Mouse (Mus musculus) midbrain, embryonic 10.5 days (tissue): ENCODE data around the gene Gpn1. TPM values are rescaled to one million over a fixed set of nuclear protein-coding genes. Genes with fewer than 3 reads are reported as not detected.
A peak's percentile ranks its signal among the peaks of the same experiment; 100 is the strongest.

ENCODE experiments used
- DNase-seq: peaks from one replicate; pipeline ENCODE4 v3.0.0-alpha.2; 2017; ENCODE audit warnings: low spot score
- H3K27ac ChIP-seq: fragments of 300-500 bp; sonication (generic); replicated peaks from 2 replicates; pipeline ENCODE4 v1.5.1; 2016; ENCODE audit warnings: mild to moderate bottlenecking
- H3K27me3 ChIP-seq: fragments of 300-500 bp; sonication (generic); 2 replicates; pipeline ENCODE4 v1.6.1; 2016; ENCODE audit warnings: low read depth, mild to moderate bottlenecking; ENCODE audit not compliant: poor library complexity, severe bottlenecking
- H3K36me3 ChIP-seq: fragments of 300-500 bp; sonication (generic); 2 replicates; pipeline ENCODE4 v1.6.1; 2016; ENCODE audit warnings: mild to moderate bottlenecking, moderate library complexity
- H3K4me1 ChIP-seq: fragments of 300-500 bp; sonication (generic); 2 replicates; pipeline ENCODE4 v1.6.1; 2016
- H3K4me3 ChIP-seq: fragments of 300-500 bp; sonication (generic); 2 replicates; pipeline ENCODE4 v1.5.1; 2016; ENCODE audit warnings: mild to moderate bottlenecking, moderate library complexity
- H3K9me3 ChIP-seq: fragments of 300-500 bp; sonication (generic); replicated peaks from 2 replicates; pipeline ENCODE4 v1.6.1; 2016; ENCODE audit warnings: mild to moderate bottlenecking
- WGBS: fragments of 180-500 bp; shearing (Covaris S2); methylation state at CpG from one replicate; pipeline ENCODE4 v1.1.7; 2016; 5-methylcytosine and 5-hydroxymethylcytosine counted together
- polyA plus RNA-seq: library from polyadenylated mRNA; unstranded; fragments of >200 nt; fragmentation: Nextera tagmentation; extraction: Ambion mirVana; gene quantifications from 2 replicates; pipeline ENCODE4 v1.2.1, GENCODE M21; 2016

The Gpn1 gene
- polyA plus RNA-seq: 94.8 and 97.2 TPM in 2 replicates

DNA sequence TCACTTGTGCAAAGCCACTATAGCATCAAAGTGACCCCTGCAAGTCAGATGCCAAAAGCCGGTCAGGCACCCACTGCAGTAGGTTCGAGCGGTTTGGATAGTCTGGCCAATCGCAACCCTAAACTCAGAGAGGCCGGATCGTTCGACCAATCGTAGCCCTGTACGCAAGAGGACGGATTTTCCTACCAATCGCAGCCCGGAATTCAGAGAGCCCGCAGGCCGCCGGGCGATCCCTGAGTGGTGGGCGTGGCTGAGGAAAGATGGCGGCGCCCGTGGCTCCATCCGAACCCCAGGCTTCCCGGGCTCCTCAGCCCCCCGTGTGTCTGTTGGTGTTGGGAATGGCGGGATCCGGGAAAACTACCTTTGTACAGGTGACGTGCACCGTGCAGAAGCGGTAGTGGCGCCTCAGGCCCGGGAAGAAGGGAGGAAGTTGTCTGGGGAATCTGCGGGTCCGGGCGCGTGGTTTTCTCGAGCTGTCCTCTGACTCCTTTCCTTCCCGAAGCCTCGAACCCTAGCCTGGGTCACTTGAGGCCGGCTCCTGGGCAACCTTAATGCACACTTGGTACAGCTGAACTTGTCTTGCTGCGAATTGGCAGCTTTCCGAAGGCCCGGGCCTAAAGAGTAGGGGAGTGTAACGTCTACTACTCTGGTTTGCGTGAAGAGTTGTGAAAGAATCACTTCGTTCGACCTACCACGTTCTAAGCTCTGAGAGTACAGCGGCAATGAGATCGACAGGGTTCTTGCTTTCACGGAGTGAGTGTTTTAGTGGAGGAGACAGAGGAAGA lies at the start of gene Gpn1:
Gene Gpn1 (plus strand): TSS at position 229 of the 785 bp plus-strand sequence.
- H3K27ac ChIP-seq: peak within 1 kb of the TSS; percentile 85
- peak within 1 kb of the TSS; percentile 94 for H3K4me3 ChIP-seq
- H3K9me3 ChIP-seq: no peaks in the 10 kb centered on the region
- H3K36me3 ChIP-seq: peaks cover 39% of the 10 kb centered on the region
- no peaks in the 10 kb centered on the region for H3K27me3 ChIP-seq
- DNase-seq: peak; percentile 92
- H3K4me1 ChIP-seq: peaks cover 18% of the 10 kb centered on the region
- WGBS: under 1% methylated on average over 49 of the region's 49 CpGs

DNA sequence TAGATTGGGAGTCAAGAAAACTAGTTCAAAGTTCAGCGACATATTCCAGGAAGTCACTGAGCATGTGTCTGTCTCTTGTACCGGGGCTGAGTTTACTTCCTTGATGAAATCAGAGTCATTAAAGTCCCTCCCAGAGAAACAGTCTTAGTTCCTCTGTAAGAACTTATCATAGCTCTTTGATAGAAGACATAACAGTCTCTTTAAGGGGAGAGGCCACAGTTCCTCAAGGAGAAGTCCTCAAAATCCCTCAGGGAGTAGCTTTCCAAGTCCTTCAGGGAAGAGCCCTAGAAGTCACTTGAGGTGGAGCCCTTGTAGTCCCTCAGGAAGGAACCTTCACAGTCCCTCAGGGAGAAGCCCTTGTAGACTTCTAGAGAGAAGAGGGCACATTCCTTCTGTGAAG lies 43.2 kb upstream of the Gpn1 start:
- 91% methylated on average over 2 of the region's 2 CpGs for WGBS
- 0 out of 2 replicates have a peak overlapping the region, but pooled peaks have one; percentile 81 for H3K27ac ChIP-seq
- H3K36me3 ChIP-seq: no peaks in the 10 kb centered on the region
- DNase-seq: no peak
- H3K27me3 ChIP-seq: no peaks in the 10 kb centered on the region
- H3K4me3 ChIP-seq: peak overlapping the region; percentile 62; the same call in 1 of the 2 replicates
- H3K4me1 ChIP-seq: peaks cover 16% of the 10 kb centered on the region
- H3K9me3 ChIP-seq: no peaks in the 10 kb centered on the region

DNA sequence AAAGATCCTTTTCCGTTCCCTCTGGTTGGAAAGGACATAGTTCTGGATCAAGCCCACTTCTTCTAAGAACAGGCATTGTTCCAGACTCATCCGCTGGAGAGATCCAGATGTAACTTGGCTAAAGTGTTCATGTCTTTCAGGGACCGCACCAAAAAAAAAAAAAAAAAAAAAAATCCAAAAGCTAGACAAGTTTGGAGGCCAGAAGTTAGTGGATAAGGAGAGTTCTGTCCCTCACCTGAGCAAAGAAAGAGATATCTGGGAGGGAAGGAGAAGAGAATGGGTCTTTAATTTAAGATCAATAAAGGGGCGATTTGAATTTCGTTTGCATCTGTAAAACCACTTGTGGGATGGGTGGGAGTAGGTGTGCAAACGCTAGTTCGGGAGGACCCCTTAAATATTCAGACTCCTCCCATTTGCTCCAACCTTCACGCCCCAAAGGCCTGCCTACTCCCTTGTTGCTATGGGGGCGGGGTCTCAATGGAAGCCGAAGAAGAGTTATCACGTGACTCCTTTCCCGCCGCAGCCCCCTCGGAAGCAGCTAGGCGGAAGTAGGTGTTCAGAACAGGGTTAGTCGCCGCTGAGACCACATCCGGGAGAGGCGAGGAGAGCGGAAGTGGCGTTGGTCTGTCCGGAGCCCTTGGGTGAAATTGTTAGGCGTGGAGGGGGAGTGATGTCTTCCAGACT lies 42.5 kb upstream of the Gpn1 start, which contains the start of gene Zfp512:
Gene Zfp512 (plus strand): TSS at position 554 of the 684 bp plus-strand sequence.
- WGBS: 7% methylated on average over 23 of the region's 23 CpGs
- Histone ChIP-seq H3K4me1 (peaks cover 16% of the 10 kb centered on the region), H3K27me3 (no peaks in the 10 kb centered on the region), H3K9me3 (no peaks in the 10 kb centered on the region), H3K27ac (peak within 1 kb of the TSS; percentile 81), H3K36me3 (no peaks in the 10 kb centered on the region; the same call in 1 of the 2 replicates), H3K4me3 (peak within 1 kb of the TSS; percentile 62)
- DNase-seq: peak; percentile 97

DNA sequence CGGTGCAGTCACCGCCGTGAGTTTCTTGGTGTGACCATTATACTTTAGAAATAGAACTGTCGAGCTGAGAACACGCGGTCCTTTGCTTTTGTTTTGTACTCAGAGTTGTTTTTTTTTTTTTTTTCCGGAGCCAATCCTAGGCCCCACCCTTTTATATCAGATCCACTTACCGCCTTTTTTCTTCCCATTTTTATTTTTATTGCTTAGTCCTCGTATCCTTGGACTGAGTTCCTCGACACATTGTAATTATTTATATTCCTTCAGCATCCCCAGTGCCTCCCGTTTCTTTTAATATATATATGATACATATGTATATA lies 42.0 kb upstream of the Gpn1 start:
- under 1% methylated on average over 11 of the region's 11 CpGs for WGBS
- H3K4me1 ChIP-seq: peaks cover 16% of the 10 kb centered on the region
- H3K27ac ChIP-seq: peak overlapping the region; percentile 81
- peaks cover 3% of the 10 kb centered on the region; the same call in 1 of the 2 replicates for H3K36me3 ChIP-seq
- H3K4me3 ChIP-seq: peak overlapping the region; percentile 62
- no peaks in the 10 kb centered on the region for H3K9me3 ChIP-seq
- no peaks in the 10 kb centered on the region for H3K27me3 ChIP-seq
- no peak for DNase-seq

DNA sequence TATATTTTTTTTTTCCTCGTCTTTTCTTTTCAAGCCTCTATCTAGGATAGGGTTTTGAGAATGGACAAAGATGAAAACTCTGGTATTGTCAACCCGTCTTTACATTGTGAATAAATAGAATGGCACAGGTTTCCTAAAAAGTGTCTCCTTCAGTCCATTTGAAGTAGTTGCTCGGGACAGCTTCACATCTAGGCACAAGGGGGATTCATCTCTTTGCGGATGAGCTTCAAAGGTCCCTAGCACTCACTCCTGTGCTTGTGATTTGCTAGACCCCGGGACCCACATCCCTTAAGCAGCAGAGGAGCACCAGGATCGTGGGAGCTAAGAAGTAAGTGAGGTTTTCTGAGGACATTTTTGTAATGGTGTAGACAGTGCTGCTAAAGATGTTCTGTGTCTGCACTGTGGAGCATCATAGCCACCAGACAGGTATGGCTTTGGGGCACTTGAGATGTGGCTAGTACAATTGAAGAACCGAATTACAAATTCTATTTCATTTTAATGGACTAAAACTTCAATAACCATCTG lies 41.6 kb upstream of the Gpn1 start:
- no peak for DNase-seq
- no peaks in the 10 kb centered on the region for H3K27me3 ChIP-seq
- peaks cover 16% of the 10 kb centered on the region for H3K4me1 ChIP-seq
- H3K27ac ChIP-seq: peak overlapping the region; percentile 81
- peaks cover 3% of the 10 kb centered on the region; the same call in 1 of the 2 replicates for H3K36me3 ChIP-seq
- H3K9me3 ChIP-seq: no peaks in the 10 kb centered on the region
- 20% methylated on average over 7 of the region's 7 CpGs for WGBS
- H3K4me3 ChIP-seq: peak overlapping the region; percentile 62

DNA sequence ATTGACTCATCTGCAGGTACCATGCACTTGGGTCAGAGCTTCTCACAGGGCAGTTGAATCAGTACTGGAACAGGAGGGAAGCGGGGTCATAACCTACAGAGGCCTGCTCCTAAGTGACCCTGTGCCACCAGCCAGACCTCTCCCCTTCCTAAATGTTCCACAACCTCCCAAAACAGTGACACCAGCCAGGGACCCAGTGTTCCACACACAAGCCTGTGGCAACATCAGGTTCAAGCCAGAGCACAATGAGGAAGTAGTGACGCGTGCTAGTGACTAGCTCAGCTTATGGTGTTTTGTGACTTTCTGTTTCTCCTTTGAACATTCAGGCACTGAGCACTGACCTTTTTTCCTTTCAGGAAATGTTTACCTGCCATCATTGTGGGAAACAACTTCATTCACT lies 26.7 kb upstream of the Gpn1 start:
- no peak for DNase-seq
- WGBS: 92% methylated on average over 3 of the region's 3 CpGs
- Histone ChIP-seq H3K9me3 (no peaks in the 10 kb centered on the region), H3K27ac (no peak overlapping the region), H3K4me3 (no peak overlapping the region), H3K27me3 (no peaks in the 10 kb centered on the region), H3K4me1 (no peaks in the 10 kb centered on the region), H3K36me3 (peaks cover 78% of the 10 kb centered on the region)

DNA sequence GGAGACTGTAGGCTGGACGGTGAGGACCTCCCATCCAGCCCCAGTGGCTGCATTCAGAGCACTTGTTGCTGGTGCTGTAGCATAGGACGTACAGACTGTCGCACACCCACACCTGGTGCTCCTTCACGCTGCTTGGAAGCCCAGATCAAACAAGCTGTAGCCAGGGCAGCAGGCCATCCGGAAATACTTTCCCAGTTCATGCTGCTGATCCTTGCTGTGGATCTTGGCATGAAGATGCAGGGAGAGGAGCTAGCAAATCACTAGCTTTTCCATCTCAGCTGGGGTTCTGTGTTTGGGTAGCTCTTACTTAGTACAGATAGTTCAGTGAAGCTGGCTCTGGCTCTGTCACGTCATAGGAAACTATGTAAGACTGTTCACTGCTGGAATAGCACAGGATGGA lies 24.8 kb upstream of the Gpn1 start:
- H3K36me3 ChIP-seq: peaks cover 93% of the 10 kb centered on the region

DNA sequence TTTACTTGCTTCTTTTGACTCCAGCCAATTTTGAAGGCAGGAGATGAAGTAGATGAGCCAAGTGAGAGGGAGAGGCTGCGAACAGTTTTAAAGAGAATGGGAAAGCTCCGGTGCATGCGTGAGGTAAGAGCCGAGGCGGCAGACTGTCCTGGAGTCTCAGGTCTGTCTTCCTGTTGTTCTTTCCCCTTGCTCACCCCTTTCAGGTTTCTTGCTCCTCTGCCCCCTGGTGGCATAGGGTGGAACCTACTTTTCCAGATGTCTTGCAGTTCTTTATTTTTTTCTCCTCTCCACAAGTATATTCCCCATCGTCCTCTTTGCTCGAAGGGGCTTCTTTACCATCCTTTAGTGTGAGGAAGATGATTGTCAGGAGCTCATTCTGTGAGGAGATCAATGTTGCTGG lies 24.2 kb upstream of the Gpn1 start:
- 83% methylated on average over 7 of the region's 7 CpGs for WGBS
- Histone ChIP-seq H3K4me1 (no peaks in the 10 kb centered on the region), H3K27me3 (no peaks in the 10 kb centered on the region), H3K27ac (no peak overlapping the region), H3K4me3 (no peak overlapping the region), H3K9me3 (no peaks in the 10 kb centered on the region), H3K36me3 (peaks cover 97% of the 10 kb centered on the region)
- peak; percentile 38 for DNase-seq

More for the DNA sequence above, 24.8 kb upstream of the Gpn1 start:
- Histone ChIP-seq H3K4me3 (no peak overlapping the region), H3K27me3 (no peaks in the 10 kb centered on the region), H3K4me1 (no peaks in the 10 kb centered on the region), H3K9me3 (no peaks in the 10 kb centered on the region), H3K27ac (no peak overlapping the region)
- 96% methylated on average over 6 of the region's 6 CpGs for WGBS
- DNase-seq: no peak

DNA sequence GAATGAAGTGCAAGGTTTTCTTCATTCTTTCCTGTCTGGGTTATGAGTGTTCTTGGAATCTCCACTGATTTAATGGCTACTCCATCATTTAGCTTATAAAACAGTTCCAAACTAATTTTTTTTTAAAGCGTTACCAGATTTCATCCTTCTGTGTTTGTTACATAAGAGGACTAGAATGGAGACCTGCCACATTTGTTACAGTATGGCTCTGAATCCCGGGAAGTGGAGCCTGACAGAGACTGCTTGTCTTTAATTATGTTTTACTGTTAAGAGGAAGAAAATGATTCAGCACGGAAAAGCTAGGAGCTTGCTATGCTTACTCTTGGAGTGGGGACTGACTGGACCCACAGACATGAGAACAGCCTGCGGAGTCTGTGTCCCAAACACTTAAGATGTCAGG lies 14.0 kb upstream of the Gpn1 start:
- H3K4me3 ChIP-seq: no peak overlapping the region
- H3K36me3 ChIP-seq: peaks cover 89% of the 10 kb centered on the region
- WGBS: 91% methylated on average over 4 of the region's 4 CpGs
- no peaks in the 10 kb centered on the region for H3K4me1 ChIP-seq
- no peak overlapping the region for H3K27ac ChIP-seq
- no peaks in the 10 kb centered on the region for H3K27me3 ChIP-seq
- no peaks in the 10 kb centered on the region for H3K9me3 ChIP-seq
- DNase-seq: no peak

DNA sequence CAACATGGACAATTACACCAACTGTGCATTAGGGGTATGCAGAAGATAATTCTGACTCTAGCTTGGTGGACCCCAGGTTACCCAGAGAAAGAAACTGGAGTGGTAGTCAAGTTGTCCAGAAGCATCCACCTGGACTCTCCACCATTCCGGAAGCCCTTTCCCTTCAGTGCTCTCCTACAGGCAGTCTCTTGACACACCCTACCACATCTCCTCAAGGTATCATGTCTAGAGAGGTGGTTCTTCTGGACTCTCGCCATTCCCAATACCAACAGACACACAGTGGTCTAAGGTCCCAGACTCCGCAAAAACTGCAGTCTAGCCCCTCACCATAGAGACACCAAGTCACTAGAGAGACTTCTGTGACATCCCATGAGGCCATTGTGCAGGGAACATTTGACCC lies 9.1 kb upstream of the Gpn1 start, which contains the start of gene 4930548H24Rik:
Gene 4930548H24Rik (plus strand): TSS at position 301 of the 400 bp plus-strand sequence.
- no peak for DNase-seq
- peaks cover 43% of the 10 kb centered on the region for H3K36me3 ChIP-seq

DNA sequence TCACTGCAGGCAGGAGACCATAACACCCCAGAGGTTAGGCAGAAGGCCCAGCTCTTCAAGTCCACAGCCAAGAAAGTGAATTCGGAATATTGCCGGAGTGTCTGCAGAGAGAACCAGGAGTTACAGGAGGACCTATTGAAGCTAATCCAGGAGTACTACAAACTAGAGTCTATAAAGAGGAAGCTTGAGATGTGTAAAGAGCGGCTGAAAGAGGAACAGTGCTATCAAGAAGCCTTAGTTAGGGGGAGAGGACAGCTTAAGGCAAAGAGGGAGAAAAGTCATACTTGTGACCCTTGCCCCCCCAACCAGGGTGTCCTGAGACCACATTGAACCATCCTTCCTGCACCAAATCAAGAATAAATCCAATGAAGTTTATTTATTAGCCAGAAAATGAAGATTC lies 6.7 kb upstream of the Gpn1 start:
- Histone ChIP-seq H3K27me3 (no peaks in the 10 kb centered on the region), H3K4me1 (no peaks in the 10 kb centered on the region), H3K9me3 (no peaks in the 10 kb centered on the region), H3K4me3 (no peak overlapping the region), H3K27ac (no peak overlapping the region), H3K36me3 (peaks cover 18% of the 10 kb centered on the region)
- 96% methylated on average over 3 of the region's 3 CpGs for WGBS
- no peak for DNase-seq

More for the DNA sequence above, 9.1 kb upstream of the Gpn1 start, which contains the start of gene 4930548H24Rik:
- Histone ChIP-seq H3K4me1 (no peaks in the 10 kb centered on the region), H3K4me3 (no peak within 1 kb of the TSS), H3K27me3 (no peaks in the 10 kb centered on the region), H3K9me3 (no peaks in the 10 kb centered on the region), H3K27ac (no peak within 1 kb of the TSS)
- 94% methylated on average over 3 of the region's 3 CpGs for WGBS

DNA sequence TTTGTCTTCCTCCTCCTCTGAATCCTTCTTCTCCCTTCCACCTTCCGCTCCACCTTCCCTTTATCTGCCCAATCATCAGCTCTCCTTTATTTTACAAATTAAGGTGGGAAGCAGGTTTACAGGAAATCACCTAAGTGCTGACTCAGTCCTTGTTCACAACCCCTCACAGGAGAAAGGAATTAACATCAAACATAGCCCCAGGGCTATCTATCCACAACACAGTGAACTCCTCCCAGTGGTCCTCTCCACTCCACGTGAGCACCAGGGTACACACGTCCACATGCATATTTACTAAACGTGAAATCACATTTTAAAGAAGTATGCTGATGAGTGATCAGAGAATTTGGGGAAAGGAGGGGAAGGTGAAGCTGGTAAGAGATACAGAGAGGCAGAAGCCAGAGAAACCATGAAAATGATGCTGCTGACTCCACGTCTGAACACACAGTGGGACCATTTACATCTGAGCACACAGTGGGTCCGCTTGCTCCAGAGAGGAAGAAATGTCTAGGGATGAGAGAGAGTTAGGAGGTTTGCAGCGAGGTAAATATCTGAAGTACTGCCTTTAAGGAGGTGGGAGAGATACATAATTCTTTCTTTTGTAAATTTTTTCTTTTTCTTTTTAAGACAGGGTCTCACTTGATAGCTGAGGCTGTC lies 5.3 kb upstream of the Gpn1 start:
- Histone ChIP-seq H3K36me3 (peaks cover 12% of the 10 kb centered on the region), H3K4me3 (no peak overlapping the region), H3K27me3 (no peaks in the 10 kb centered on the region), H3K9me3 (no peaks in the 10 kb centered on the region), H3K4me1 (peaks cover 5% of the 10 kb centered on the region), H3K27ac (no peak overlapping the region)
- no peak for DNase-seq
- 73% methylated on average over 7 of the region's 7 CpGs for WGBS
